Mouse (Mus musculus) right cerebral cortex, postnatal 10 days (tissue): ENCODE data around the gene Hoxb3.

Experiments used
- DNase-seq, 2 experiments: peaks; one replicate each; pipeline ENCODE4 v3.0.0; 2021; ENCODE audit warnings: low spot score in 2 of 2

Hoxb3 gene

GRCm38 (mm10) chr11:96352691-96353521 is 29.8 kb downstream of the Hoxb3 start:
- no peak for DNase-seq

GRCm38 (mm10) chr11:96353522-96353841 is 30.4 kb downstream of the Hoxb3 start:
- DNase-seq = no peak

DNA sequence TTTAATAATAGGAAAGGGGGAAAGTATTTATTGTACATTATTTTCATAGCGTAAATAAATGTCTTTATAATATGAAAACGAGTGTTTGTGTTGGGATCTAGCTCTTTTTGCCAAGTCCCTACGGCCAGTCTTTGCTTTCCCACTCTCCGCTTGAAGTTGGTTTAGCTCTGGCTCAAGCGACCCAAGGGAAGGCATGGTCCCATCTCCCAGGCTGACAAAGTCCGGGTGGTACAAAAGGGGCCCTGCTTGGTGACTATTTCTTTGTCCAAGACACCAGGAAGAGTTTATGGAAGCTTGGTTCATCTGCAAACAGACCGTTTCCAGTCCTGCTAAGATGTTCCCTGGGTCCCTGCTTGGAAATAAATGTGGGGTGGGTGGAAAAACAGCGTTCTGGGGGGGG is 30.8 kb downstream of the Hoxb3 start:
- no peak for DNase-seq

DNA sequence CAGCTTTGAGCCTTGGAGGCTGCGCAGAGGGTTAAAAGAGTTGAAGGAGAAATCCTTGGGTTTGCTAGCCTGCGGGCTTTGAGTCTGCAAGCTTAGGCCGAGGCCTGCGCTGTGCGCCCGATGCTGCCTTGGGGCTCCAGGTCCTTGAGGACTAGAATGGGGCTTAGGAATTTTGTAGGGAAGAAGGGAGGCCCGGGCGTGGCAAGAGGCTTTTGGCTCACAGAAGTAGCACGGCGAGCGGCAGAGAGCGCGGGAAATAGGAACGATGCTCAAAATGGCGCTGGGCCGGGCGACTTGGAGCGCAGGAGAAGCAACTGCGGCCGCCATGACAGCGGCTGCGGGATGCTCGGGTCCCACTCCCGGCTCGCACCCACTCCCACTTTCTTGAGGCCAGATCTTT is 31.2 kb downstream of the Hoxb3 start:
- no peak for DNase-seq

GRCm38 (mm10) chr11:96354801-96355311 is 31.7 kb downstream of the Hoxb3 start:
- no peak for DNase-seq

- DNase-seq = no peak
These were observed 40.7 kb downstream of the Hoxb3 start for GRCm38 (mm10) chr11:96363807-96364206.

DNA sequence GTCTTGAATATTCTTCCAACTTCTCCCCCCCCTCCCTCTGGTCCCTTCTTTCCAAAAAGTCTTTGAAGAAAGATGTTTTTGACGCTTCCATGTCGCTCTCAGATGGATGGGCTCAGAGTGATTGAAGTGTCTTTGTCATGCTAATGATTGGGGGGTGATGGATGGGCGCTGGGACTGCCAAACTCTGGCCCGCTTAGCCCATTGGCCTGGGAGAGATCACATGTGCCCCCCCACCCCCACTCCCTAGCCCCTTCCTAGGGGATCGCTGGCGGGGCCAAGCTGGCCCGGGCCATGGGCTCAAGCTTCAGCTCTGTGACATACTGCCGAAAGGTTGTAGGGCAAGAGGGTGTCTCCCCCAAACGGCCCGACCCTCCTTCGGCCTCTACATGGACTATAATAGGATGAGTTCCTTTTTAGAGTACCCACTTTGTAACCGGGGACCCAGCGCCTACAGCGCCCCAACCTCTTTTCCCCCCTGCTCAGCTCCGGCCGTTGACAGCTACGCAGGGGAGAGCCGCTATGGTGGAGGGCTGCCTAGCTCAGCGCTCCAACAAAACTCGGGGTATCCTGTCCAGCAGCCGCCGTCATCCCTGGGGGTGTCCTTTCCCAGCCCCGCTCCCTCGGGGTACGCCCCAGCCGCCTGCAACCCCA is 42.4 kb downstream of the Hoxb3 start, which contains the start of gene Hoxb1:
Gene Hoxb1 (plus strand): TSS at position 312 of the 651 bp plus-strand sequence.
- no peak for DNase-seq

DNA sequence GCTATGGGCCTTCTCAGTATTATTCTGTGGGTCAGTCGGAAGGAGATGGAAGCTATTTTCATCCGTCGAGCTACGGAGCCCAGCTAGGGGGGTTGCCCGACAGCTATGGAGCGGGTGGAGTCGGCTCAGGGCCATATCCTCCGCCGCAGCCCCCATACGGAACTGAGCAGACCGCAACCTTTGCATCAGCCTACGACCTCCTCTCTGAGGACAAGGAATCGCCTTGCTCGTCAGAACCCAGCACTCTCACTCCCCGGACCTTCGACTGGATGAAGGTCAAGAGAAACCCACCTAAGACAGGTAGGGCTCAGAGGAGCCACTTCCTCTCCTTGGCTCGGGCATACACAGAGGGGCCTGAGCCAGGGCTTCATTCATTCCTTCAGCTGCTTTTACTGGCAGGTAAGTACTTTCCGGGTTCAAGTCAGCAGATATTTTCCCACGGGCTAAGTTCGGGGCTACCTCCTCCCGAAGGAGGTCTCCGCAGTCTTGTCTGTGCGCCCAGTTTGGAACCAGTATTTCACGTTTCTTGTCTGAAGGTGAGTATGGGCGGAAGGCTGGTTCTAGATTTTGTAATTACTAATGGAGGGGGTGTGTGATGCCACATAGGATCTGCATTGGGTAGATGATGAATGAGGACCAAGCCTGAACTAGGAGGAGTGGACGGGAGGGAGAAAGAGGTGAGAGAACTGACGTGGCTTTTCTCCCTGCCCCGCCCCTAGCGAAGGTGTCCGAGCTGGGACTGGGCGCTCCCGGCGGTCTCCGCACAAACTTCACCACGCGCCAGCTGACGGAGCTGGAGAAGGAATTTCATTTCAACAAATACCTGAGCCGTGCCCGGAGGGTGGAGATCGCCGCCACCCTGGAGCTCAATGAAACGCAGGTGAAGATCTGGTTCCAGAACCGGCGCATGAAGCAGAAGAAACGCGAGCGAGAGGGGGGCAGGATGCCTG is 43.2 kb downstream of the Hoxb3 start:
- DNase-seq = no peak

DNA sequence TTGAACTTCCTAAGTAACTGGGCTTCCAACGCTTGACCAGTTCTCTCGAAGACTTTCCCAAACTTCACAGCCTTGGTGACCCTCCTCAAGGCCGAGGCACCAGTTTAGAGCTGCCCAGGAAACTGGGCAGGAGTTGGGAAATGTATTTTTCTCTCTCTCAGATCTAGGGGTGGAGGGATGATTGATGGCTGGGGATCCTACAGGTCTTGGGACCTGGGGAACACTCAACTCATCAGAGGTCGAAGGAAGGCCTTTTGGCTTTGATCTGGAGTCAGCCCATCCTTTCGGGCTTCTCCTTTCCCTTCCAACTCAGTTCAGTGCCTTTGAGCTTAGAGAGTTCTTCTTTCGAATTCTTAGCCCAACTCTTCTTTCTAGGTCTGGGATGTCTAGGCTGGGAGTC is 44.0 kb downstream of the Hoxb3 start:
- no peak for DNase-seq

DNA sequence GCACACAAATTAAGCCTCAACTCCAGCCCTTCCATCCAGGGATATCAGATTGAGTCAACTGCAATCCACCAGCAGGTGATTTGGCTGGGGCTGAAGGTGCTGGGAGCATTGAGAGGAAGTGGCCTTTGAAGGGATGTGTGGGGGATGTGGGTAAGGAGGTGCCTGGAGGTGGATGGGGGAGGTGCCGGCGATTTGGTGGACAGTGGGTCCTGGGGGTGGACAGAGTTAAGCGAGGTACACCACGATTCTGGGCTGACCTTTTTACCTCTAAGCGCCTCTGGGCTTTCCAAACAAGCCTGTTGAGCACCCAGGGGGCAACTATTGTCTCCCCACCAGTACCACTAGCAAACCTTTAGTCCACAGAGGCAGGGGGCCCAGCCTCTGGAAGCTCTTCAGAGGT is 45.6 kb downstream of the Hoxb3 start:
- DNase-seq = no peak

- no peak for DNase-seq
These were observed 46.0 kb downstream of the Hoxb3 start for GRCm38 (mm10) chr11:96369140-96369539.

GRCm38 (mm10) chr11:96371726-96372125 is 48.6 kb downstream of the Hoxb3 start:
- DNase-seq = no peak

- no peak for DNase-seq
These were observed 49.4 kb downstream of the Hoxb3 start for GRCm38 (mm10) chr11:96372519-96372918.

DNA sequence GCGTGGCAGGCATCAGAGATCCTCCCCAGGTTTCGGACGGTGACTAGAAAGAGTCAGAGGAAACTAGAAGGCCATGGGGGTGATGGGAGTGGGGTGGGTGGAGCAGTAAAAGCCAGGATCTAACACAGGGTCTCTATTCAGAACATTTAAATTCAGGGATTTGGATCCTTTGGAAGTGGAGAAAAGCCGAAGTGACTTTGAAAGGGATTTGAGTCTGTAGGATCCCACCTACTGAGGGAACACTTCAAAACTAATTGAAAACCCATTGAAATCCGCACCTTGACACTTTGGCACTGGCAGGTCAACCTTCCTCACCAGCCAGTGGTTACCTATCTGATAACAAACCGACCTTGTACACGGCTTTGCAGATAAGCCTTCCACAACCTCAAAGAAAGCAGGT is 51.7 kb downstream of the Hoxb3 start:
- no peak for DNase-seq

DNA sequence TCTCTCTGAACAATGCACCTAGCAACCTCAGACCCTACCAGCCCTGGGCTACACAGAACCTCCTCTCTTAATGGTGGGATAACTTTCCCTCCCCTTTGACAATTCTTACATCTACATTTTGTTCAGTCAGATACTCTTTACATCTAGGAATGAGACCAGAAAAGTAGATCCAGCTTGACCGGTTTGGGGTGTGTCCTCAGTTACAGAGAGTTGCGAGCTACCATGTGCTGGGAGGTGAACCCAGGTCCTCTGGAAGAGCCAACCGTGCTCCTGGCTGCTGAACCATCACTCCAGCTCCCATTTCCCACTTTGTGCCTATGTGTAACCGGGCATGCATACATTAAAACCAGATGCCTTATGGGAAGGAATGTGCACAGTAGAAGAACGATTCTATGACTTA is 60.3 kb downstream of the Hoxb3 start:
- no peak for DNase-seq

DNA sequence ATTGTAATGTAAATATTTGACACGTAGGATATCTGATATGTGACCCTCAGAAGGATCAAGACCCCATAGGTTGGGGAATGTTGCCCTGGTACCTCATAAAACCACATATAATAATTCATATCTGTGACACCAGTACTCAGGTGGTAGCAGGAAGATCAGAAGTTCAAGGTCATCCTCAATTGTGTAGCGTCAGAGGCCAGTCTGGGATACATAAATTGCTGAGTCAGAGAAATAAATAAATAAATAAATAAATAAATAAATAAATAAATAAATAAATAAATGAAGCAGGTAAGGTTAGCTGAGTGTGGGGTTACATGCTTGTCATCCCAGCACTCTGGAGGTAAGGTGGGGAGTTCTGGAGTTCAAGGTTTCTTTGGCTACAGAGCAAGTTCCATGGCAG is 64.5 kb downstream of the Hoxb3 start:
- no peak for DNase-seq

GRCm38 (mm10) chr11:96396772-96397626 is 73.9 kb downstream of the Hoxb3 start:
- no peak for DNase-seq
